Mouse (Mus musculus) stomach, postnatal 0 days (tissue): ENCODE results near the gene Gpat2. TPM values are rescaled to one million over a fixed set of nuclear protein-coding genes. Genes with fewer than 3 reads are reported as not detected.

Source experiments
- ATAC-seq: fragments of 200-750 bp; cut with Nextera tagmentation; 2 replicates; pipeline ENCODE4 v1.8.0; 2017; ENCODE audit not compliant: low FRiP score, low TSS enrichment
- DNase-seq: peaks from one replicate; pipeline ENCODE4 v3.0.0-alpha.2; 2016; ENCODE audit warnings: low spot score
- H3K27ac ChIP-seq: fragments of 300-500 bp; sonication (generic); replicated peaks from 2 replicates; pipeline ENCODE4 v1.5.1; 2014; ENCODE audit warnings: mild to moderate bottlenecking, control low read depth
- H3K27me3 ChIP-seq: fragments of 300-500 bp; sonication (generic); 2 replicates; pipeline ENCODE4 v1.6.1; 2014; ENCODE audit warnings: low read length; ENCODE audit not compliant: control insufficient read depth, insufficient read depth
- H3K36me3 ChIP-seq: fragments of 300-500 bp; sonication (generic); 2 replicates; pipeline ENCODE4 v1.6.1; 2014; ENCODE audit warnings: low read length, mixed read lengths; ENCODE audit not compliant: control insufficient read depth, insufficient read depth
- H3K4me1 ChIP-seq: fragments of 300-500 bp; sonication (generic); replicated peaks from 2 replicates; pipeline ENCODE4 v1.6.1; 2014; ENCODE audit warnings: antibody characterized with exemption; ENCODE audit not compliant: control insufficient read depth, insufficient read depth
- H3K4me2 ChIP-seq: fragments of 300-500 bp; sonication (generic); replicated peaks from 2 replicates; pipeline ENCODE4 v1.6.1; 2014; ENCODE audit warnings: low read depth, mild to moderate bottlenecking, control low read depth, moderate library complexity
- H3K4me3 ChIP-seq: fragments of 300-500 bp; sonication (generic); 2 replicates; pipeline ENCODE4 v1.5.1; 2014; ENCODE audit warnings: low read depth, low read length, control low read depth
- H3K9ac ChIP-seq: fragments of 300-500 bp; sonication (generic); 2 replicates; pipeline ENCODE4 v1.6.1; 2014; ENCODE audit warnings: mild to moderate bottlenecking, low read length, control low read depth, mixed read lengths
- H3K9me3 ChIP-seq: fragments of 300-500 bp; sonication (generic); 2 replicates; pipeline ENCODE4 v1.6.1; 2016; ENCODE audit warnings: low read length; ENCODE audit not compliant: control insufficient read depth
- CTCF ChIP-seq: IDR thresholded peaks from 2 replicates; pipeline ENCODE4 v1.5.1; 2016; ENCODE audit warnings: antibody characterized with exemption, low read depth, mild to moderate bottlenecking, moderate library complexity
- EP300 ChIP-seq: optimal IDR thresholded peaks from 2 replicates; pipeline ENCODE3; 2016; ENCODE audit warnings: antibody characterized with exemption
- WGBS: fragments of 180-500 bp; shearing (Covaris S2); extraction: QIAGEN DNeasy Blood & Tissue Kit; methylation state at CpG from one replicate; pipeline ENCODE4 v1.1.7; 2014; 5-methylcytosine and 5-hydroxymethylcytosine counted together
- polyA plus RNA-seq: library from polyadenylated mRNA; unstranded; fragments of >200 nt; fragmentation: Nextera tagmentation; extraction: Ambion mirVana; gene quantifications from 2 replicates; pipeline ENCODE4 v1.2.1, GENCODE M21; 2015

Gpat2 gene
- polyA plus RNA-seq, 1 experiment from 2014 or later = 0.34 TPM

DNA sequence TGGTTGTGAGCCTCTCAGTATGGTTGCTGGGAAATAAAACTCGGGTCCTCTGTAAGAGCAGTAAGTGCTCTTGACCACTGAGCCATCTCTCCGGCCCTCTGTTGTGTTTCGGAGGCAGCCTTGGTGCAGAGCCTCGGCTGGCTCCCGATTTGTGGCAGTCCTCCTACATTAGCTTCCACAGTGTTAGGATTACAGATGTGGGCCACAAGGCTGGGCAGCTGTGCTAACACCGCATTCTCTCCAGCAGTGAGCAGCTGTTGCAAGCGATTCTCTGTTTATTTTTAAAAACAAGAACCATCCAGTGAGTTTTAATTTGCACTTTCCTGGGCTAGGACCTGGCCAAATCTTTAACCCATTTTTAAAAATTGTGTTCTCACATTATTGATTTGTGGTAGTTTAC, 41.1 kb upstream of the Gpat2 start:
- Histone ChIP-seq H3K9me3 (no peaks in the 10 kb centered on the region), H3K36me3 (no peaks in the 10 kb centered on the region), H3K4me3 (no peak overlapping the region), H3K9ac (no peak overlapping the region), H3K27ac (no peak overlapping the region), H3K27me3 (no peaks in the 10 kb centered on the region), H3K4me2 (no peak overlapping the region), H3K4me1 (no peaks in the 10 kb centered on the region)
- 53% methylated on average over 7 of the region's 7 CpGs for WGBS
- DNase-seq = no peak
- TF ChIP-seq EP300 (no peak), CTCF (no peak)
- no peak for ATAC-seq

GRCm38 (mm10) chr2:127387521-127387920, 37.5 kb upstream of the Gpat2 start:
- ATAC-seq (no peak), DNase-seq (no peak)
- Histone ChIP-seq H3K36me3 (no peaks in the 10 kb centered on the region), H3K4me2 (no peak overlapping the region), H3K27me3 (no peaks in the 10 kb centered on the region), H3K9ac (no peak overlapping the region; the same call in 1 of the 2 replicates), H3K4me1 (no peaks in the 10 kb centered on the region), H3K27ac (no peak overlapping the region), H3K4me3 (no peak overlapping the region), H3K9me3 (no peaks in the 10 kb centered on the region)
- WGBS = 50% methylated on average over 2 of the region's 2 CpGs
- TF ChIP-seq EP300 (no peak), CTCF (no peak)

GRCm38 (mm10) chr2:127390352-127390751, 34.6 kb upstream of the Gpat2 start:
- no peak for ATAC-seq

GRCm38 (mm10) chr2:127390846-127391245, 34.2 kb upstream of the Gpat2 start:
- WGBS = 37% methylated on average over 4 of the region's 4 CpGs

More at GRCm38 (mm10) chr2:127390352-127390751, 34.6 kb upstream of the Gpat2 start:
- Histone ChIP-seq H3K4me1 (no peaks in the 10 kb centered on the region), H3K27ac (no peak overlapping the region), H3K36me3 (no peaks in the 10 kb centered on the region), H3K4me3 (no peak overlapping the region), H3K27me3 (no peaks in the 10 kb centered on the region), H3K9ac (no peak overlapping the region), H3K9me3 (no peaks in the 10 kb centered on the region), H3K4me2 (no peak overlapping the region)
- no peak for TF ChIP-seq CTCF
- no peak for TF ChIP-seq EP300
- 56% methylated on average over 3 of the region's 3 CpGs for WGBS
- DNase-seq = no peak

DNA sequence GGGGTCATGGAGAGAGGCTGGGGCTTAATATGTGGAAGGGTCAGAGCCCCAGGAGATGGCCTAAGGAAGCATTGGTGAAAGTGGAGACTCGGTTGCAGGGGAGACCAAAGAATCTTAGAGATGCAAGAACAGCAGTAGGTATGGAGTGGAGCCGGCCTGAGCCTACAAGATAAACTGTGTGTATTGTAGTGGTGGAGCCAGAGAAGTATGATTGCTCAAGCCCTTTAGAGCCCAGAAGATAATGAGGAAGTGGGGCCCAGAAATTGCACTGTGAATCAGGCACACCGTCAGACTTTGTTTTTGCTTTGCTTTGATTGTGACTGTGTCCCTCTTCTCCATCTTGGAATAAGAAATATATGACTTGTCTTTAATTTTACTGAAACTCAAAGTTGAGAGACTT, 33.7 kb upstream of the Gpat2 start:
- Histone ChIP-seq H3K27me3 (no peaks in the 10 kb centered on the region), H3K4me3 (no peak overlapping the region), H3K4me1 (no peaks in the 10 kb centered on the region), H3K9me3 (no peaks in the 10 kb centered on the region), H3K27ac (no peak overlapping the region), H3K36me3 (no peaks in the 10 kb centered on the region), H3K9ac (no peak overlapping the region), H3K4me2 (no peak overlapping the region)
- 46% methylated on average over 3 of the region's 3 CpGs for WGBS
- no peak for TF ChIP-seq EP300
- TF ChIP-seq CTCF = no peak
- no peak for DNase-seq
- ATAC-seq = no peak

More at GRCm38 (mm10) chr2:127390846-127391245, 34.2 kb upstream of the Gpat2 start:
- no peak overlapping the region for H3K4me2 ChIP-seq
- H3K36me3 ChIP-seq = no peaks in the 10 kb centered on the region
- H3K9ac ChIP-seq = no peak overlapping the region
- no peak for TF ChIP-seq EP300
- no peak for TF ChIP-seq CTCF
- DNase-seq (no peak), ATAC-seq (no peak)
- H3K27me3 ChIP-seq = no peaks in the 10 kb centered on the region
- H3K4me1 ChIP-seq = no peaks in the 10 kb centered on the region
- no peaks in the 10 kb centered on the region for H3K9me3 ChIP-seq
- no peak overlapping the region for H3K4me3 ChIP-seq
- no peak overlapping the region for H3K27ac ChIP-seq

- H3K36me3 ChIP-seq = no peaks in the 10 kb centered on the region
- no peaks in the 10 kb centered on the region for H3K27me3 ChIP-seq
- no peak for TF ChIP-seq CTCF
- TF ChIP-seq EP300 = no peak
- no peak for ATAC-seq
- no peak for DNase-seq
- no peak overlapping the region for H3K27ac ChIP-seq
- no peaks in the 10 kb centered on the region for H3K4me1 ChIP-seq
- 68% methylated on average over 5 of the region's 5 CpGs for WGBS
- H3K9me3 ChIP-seq = no peaks in the 10 kb centered on the region
- H3K9ac ChIP-seq = no peak overlapping the region
- no peak overlapping the region for H3K4me3 ChIP-seq
- H3K4me2 ChIP-seq = no peak overlapping the region
Observed at GRCm38 (mm10) chr2:127394606-127395161, 30.3 kb upstream of the Gpat2 start.
